Mouse (Mus musculus) mouse embryonic stem cell (cell line): ENCODE measurements around the gene Frmd6.

Experiments
- in situ Hi-C, 2 experiments: fragments of 300-500 bp; cut with MboI; formaldehyde crosslinking; loops; 1 replicate in 1 of 2; 3 replicates in 1 of 2; pipeline ENCODE4 v1.14.3; 2019 to 2020; ENCODE audit warnings: low sequenced_read_pairs in 2 of 2, low pct_unique_long_range_greater_than_20kb in 1 of 2, mixed read lengths in 1 of 2; ENCODE audit not compliant: unreplicated experiment in 1 of 2

The Frmd6 gene

DNA sequence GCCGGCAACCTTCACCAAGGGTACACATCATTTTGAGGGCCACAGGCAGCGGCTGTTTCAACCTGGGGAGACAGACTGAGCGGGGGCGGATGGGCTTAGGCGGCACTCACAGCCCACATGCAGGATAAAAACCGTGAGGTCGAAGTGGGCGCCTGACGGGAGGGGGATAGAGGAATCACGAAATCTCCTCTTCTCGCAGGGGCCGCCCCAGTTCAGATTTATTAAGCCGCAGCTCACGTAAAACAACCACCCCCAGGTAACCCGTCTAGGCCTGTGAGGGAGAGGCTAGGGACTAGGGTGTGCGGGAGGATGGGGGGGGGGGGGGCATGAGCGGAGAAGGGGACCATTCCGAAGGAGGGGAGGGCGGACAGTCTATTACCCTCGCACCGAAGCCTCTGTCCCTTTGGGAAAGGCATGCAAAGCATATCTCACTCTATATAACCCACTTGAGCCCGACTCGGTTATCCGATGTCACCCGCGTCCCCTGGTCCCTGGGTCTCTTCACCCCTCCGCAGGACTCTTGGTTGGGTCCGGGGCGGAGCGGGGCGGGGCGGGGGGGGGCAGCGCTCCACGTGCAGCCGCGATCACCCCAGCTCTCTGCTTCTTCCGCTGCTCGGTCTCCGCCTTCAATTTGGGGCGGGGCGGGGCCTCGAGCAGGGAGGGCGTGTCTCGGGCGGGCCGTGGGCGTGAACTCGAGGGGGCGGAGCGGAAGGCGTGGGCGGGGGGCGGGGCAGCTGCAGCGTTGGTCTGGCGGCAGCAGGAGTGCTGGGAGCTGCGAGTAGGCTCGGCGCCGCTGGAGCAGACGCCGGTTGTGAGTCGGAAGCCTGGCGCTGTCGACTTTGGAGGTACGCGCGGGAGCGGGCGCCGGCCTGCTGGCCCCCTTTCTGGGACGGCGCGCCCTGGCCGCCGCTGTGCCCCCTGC is at the start of gene Frmd6:
TSS of gene Frmd6 (plus strand) at position 786 of the 922 bp plus-strand sequence.
- in situ Hi-C loops = no loop called here

DNA sequence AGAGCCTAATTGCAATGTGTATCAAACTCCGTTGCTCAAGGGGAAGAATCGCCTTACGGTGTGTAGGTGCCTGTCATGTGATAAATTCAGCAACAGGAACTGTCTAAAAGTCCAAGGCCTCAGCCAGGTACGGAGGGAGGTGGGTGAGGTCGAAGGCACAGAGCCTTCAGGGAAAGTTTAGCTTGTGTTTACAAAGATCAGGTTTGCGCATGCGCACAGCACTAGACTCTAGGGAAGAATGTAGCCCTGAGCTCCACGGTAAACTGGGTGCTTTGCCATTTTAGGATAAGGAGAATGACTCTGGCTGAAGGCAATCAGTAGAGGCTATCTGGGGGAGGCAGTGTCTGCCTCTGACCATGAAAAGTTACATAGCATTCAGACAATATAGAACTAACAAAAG is 49.7 kb upstream of the Frmd6 start:
- in situ Hi-C loops = no loop called here

DNA sequence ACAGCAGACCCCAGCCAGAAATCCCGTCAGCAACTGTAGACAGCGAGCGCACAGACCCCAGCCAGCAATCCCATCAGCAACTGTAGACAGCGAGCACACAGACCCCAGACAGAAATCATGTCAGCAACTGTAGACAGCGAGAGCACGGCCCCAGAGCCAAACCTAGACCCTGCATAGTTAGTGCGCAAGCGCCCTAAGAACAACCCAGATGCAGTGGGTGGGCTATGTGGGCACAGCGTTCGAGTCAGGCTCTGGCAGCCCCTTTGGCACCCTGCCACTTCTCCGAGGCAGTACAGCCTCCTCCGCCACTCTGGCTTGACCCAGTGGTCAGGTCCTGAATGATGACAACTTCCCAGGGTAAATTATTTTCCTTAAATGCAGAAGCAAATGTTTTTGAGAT is 48.6 kb upstream of the Frmd6 start:
- in situ Hi-C loops = no loop called here

DNA sequence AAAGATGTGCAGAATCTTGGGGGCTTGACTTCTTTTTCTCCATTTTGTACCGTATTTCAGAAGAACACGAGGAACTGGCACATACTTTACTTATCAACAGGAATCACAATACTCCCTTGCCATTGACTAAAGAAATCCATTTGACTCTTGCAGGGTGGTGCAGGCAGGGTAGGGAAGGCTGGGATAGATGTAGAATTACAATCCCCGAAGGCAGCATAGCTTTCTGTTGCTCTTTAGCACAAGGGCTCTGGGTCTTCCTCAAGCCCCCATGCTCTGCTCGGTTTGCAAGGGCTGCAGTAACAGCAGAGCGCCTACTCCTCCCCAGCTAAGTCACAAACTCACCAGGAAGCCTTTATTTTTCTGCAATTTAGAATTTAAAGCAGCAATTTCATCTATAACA is 47.8 kb upstream of the Frmd6 start:
- in situ Hi-C loops = no loop called here

- in situ Hi-C loops = no loop called here
Measured at GRCm38 (mm10) chr12:70777866-70778265, 47.4 kb upstream of the Frmd6 start.

- in situ Hi-C loops = no loop called here
Measured at GRCm38 (mm10) chr12:70778271-70778670, 47.0 kb upstream of the Frmd6 start.

- in situ Hi-C loops = no loop called here
Measured at GRCm38 (mm10) chr12:70778724-70779123, 46.6 kb upstream of the Frmd6 start.

GRCm38 (mm10) chr12:70783049-70783448 is 42.3 kb upstream of the Frmd6 start:
- in situ Hi-C loops = no loop called here

DNA sequence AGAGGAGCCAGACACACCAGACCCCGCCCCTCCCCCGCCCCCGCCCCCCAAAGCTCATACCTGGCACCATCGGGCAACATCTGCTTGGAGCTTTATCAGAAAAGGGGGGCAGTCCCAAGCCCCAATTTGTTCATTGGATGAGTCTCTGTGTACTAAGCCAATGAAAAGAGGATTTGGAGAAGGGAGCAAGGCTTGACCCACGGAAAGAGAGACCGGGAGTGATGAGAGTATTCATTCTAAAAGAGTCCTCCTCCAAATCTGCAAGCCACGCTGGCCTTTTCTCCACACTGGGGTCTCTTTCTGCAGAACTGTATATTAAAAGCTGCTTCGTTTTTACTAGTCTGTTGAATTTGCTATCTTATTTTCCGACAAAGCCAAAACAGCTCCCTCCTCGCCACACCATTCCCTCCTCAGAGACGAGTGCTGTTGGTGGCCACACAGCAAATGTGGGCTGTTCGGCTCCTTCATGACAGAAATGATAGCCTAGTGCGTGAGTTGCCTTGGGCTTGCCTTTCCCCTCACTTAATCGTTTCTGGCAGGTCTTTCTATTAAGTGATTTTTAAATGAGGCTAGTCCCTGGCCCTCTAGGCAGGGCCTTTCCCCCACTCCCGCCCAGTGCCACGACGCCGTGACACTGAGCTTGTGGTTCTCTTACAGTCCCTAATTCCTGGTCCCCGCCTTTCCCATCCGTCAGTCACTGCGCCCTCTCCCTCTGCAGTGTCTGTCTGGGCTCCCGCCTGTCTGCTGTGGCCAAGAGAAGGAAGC is 41.7 kb upstream of the Frmd6 start:
- in situ Hi-C loops = no loop called here

DNA sequence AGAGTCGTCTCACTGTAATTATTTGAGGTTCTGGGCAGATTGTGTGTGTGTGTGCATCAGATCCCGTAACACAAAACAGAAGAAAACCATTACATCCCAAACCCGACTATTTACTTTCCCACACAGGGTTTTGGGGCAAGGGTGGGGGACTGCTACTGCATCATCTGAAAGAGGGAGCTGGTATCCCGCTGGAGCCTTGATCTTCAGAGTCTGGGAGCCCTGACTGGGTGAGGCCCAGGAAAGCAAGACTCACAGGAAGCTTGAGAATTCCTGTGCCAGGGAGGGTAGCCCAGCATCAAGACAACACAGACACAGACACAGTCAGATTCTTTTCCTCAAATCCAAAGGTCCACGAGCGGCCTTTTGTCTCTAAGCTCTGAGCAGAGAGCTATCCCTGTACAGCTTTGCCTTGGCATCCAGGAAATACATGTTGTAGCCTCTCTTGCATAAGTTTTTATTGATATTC is 41.0 kb upstream of the Frmd6 start:
- in situ Hi-C loops = no loop called here

GRCm38 (mm10) chr12:70789341-70789740 is 36.0 kb upstream of the Frmd6 start:
- in situ Hi-C loops = no loop called here

DNA sequence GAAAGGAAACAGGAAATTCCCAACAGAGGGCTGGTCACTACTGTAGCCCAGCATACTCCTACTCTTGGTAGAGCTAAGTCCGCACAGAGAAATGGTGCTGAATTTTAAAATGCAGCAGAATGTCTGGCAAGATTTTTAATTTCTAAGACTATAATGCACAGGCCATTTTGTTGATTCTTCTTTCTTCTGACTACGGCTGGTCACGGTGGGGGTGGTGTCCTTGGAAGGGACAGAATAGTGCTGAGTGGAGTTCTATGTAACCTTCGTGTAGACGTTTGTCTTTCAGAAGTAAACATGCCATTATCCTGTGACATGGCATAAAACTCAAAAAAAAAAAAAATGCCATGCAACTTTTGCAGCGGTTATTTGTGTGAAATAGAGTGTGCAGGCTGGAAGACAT is 32.0 kb upstream of the Frmd6 start:
- in situ Hi-C loops = no loop called here

GRCm38 (mm10) chr12:70794543-70795388 is 30.5 kb upstream of the Frmd6 start:
- in situ Hi-C loops = no loop called here

DNA sequence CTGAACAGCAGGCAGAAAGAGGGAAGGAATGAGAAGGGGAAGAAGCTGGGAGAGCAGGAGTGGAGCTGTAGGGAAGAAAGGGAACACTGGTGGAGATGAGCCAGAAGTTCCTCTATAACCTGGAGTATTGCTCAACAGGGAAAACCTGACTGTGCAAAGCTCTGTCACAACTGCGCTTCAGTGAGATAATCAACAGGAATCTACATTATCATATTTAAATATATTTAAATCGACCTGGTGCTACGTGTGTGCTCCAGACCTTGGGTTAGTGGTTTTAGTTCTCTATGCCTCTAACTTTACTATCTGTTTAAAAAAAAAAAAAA is 30.0 kb upstream of the Frmd6 start:
- in situ Hi-C loops = no loop called here

DNA sequence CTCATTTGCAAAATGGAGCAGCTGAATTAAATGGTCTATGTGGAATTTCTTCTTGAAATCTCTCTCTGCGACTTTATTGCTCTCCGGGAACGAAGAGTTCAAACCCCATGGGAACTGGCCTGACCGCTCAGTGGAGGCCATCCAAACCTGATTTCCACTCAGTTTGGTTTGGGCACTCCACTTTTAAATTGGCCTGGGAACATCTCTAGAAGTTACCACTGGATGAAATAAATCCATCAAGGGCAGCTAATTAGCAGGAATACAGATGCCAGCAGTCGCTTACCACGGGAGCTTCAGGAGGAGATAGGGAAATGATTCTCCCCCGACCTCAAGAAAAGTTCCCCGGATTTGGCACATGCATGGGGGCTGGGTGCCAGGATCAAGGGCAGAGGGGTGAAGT is 26.8 kb upstream of the Frmd6 start:
- in situ Hi-C loops = no loop called here

- in situ Hi-C loops = no loop called here
Measured at GRCm38 (mm10) chr12:70799231-70800002, 25.9 kb upstream of the Frmd6 start.

DNA sequence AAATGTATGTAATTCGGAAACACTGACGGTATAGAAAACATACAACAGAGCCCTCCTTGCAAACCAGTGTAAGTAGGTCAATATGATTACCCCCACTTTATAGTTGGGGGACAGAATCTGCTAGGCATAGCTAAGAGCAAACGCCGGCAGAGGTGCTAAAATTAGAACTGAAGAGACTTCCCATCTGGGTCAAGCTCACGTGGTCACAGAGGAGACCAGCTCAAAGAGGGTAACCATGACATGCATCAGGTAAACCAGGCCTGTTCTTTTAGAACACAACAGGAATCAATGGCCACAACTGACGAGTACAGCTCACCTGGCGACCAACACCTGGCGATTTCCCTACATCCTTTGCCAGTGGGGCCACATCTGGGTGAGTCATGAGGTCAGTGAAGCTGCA is 25.2 kb upstream of the Frmd6 start:
- in situ Hi-C loops = no loop called here

DNA sequence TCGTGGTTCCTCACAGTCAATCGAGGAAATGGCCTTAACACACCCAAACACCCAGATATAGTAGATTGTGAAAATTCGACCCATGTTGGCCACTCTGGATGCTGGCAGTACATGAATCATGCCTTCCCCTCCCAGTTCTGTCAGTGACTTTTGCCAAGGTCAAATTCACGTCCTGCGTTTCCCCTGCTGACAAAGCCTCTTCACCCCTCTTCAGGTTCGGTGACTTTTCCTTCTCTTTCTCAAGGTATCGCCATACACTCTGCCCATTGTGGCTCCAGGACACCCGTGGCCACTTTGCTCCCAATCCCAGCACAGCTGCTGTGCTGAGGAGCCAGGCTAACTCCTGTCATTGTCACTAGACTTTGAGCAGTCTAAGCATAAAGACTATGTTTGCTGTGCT is 24.0 kb upstream of the Frmd6 start:
- in situ Hi-C loops = no loop called here
